Mouse (Mus musculus): ENCODE measurements around the gene Ube4b. TPM values are rescaled to one million over a fixed set of nuclear protein-coding genes. Genes with fewer than 3 reads are reported as not detected.

Gene Ube4b
- polyA plus RNA-seq, 1 experiment from 2014 or later = 82.8 TPM

GRCm38 (mm10) chr4:149424755-149425154 lies 1.8 kb downstream of the Ube4b start:
- H3K4me2 ChIP-seq (replicated peaks) = peak overlapping the region; percentile 76
- peak overlapping the region; percentile 93 for H3K9ac ChIP-seq
- H3K27ac ChIP-seq = no peak overlapping the region
- H3K27me3 ChIP-seq = no peaks in the 10 kb centered on the region
- ATAC-seq (ENCODE audit: low FRiP score) = no peak
- H3K36me3 ChIP-seq = no peaks in the 10 kb centered on the region
- peak overlapping the region; percentile 92 for H3K4me3 ChIP-seq
- peaks cover 19% of the 10 kb centered on the region for H3K4me1 ChIP-seq
- 2% methylated on average over 9 of the region's 9 CpGs for WGBS
- no peaks in the 10 kb centered on the region for H3K9me3 ChIP-seq (replicated peaks)

GRCm38 (mm10) chr4:149417854-149418365 lies 8.6 kb downstream of the Ube4b start:
- H3K4me1 ChIP-seq = peaks cover 36% of the 10 kb centered on the region
- H3K9me3 ChIP-seq (replicated peaks) = no peaks in the 10 kb centered on the region
- H3K27me3 ChIP-seq = no peaks in the 10 kb centered on the region
- no peaks in the 10 kb centered on the region for H3K36me3 ChIP-seq
- no peak overlapping the region for H3K9ac ChIP-seq
- no peak overlapping the region for H3K27ac ChIP-seq
- no peak for ATAC-seq (ENCODE audit: low FRiP score)
- H3K4me2 ChIP-seq (replicated peaks) = no peak overlapping the region
- H3K4me3 ChIP-seq = no peak overlapping the region
- 76% methylated on average over 5 of the region's 5 CpGs for WGBS

- WGBS = 86% methylated on average over 2 of the region's 2 CpGs
- no peak for ATAC-seq (ENCODE audit: low FRiP score)
- no peaks in the 10 kb centered on the region for H3K27me3 ChIP-seq
- no peaks in the 10 kb centered on the region for H3K36me3 ChIP-seq
- no peak overlapping the region for H3K4me3 ChIP-seq
- H3K27ac ChIP-seq = no peak overlapping the region
- peaks cover 35% of the 10 kb centered on the region for H3K4me1 ChIP-seq
- H3K4me2 ChIP-seq (replicated peaks) = no peak overlapping the region
- no peaks in the 10 kb centered on the region for H3K9me3 ChIP-seq (replicated peaks)
- no peak overlapping the region for H3K9ac ChIP-seq
Measured at GRCm38 (mm10) chr4:149416986-149417385, 9.6 kb downstream of the Ube4b start.

- H3K36me3 ChIP-seq = no peaks in the 10 kb centered on the region
- H3K9ac ChIP-seq = no peak overlapping the region
- 80% methylated on average over 10 of the region's 10 CpGs for WGBS
- peak overlapping the region; percentile 18; the same call in 1 of the 2 replicates for H3K27ac ChIP-seq
- no peaks in the 10 kb centered on the region for H3K27me3 ChIP-seq
- H3K9me3 ChIP-seq (replicated peaks) = no peaks in the 10 kb centered on the region
- no peak overlapping the region for H3K4me3 ChIP-seq
- ATAC-seq (ENCODE audit: low FRiP score) = no peak
- H3K4me2 ChIP-seq (replicated peaks) = no peak overlapping the region
- peaks cover 30% of the 10 kb centered on the region for H3K4me1 ChIP-seq
Measured at GRCm38 (mm10) chr4:149416417-149416816, 10.1 kb downstream of the Ube4b start.

DNA sequence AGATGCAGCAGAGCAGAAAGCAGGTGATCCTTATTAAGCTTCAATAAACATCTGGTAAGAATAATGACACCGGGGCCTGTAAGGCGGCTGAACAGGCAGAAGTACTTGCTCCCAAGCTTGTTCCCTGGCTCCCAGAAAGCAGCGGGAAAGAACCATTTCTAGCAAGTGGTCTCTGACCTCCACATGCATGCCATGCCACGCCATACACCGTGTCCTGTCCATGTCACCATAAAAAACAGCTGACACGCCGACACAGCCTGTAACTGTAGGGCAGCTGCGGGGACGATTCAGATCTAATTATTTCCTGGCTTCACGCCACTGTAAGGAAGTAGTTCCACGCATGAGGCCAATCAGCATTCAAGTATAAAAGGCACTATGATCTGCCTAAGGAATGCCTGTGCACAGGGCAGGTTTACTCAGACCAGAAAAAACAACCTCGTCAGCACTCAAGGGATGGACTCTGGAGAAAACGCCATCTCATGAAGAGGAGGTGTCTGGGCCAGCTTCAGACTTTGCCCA lies 10.8 kb downstream of the Ube4b start:
- no peaks in the 10 kb centered on the region for H3K27me3 ChIP-seq
- H3K27ac ChIP-seq = peak overlapping the region; percentile 18; the same call in 1 of the 2 replicates
- no peak overlapping the region for H3K9ac ChIP-seq
- no peaks in the 10 kb centered on the region for H3K9me3 ChIP-seq (replicated peaks)
- no peak for ATAC-seq (ENCODE audit: low FRiP score)
- H3K36me3 ChIP-seq = no peaks in the 10 kb centered on the region
- WGBS = 49% methylated on average over 13 of the region's 13 CpGs
- no peak overlapping the region for H3K4me3 ChIP-seq
- H3K4me1 ChIP-seq = peaks cover 26% of the 10 kb centered on the region
- no peak overlapping the region for H3K4me2 ChIP-seq (replicated peaks)

DNA sequence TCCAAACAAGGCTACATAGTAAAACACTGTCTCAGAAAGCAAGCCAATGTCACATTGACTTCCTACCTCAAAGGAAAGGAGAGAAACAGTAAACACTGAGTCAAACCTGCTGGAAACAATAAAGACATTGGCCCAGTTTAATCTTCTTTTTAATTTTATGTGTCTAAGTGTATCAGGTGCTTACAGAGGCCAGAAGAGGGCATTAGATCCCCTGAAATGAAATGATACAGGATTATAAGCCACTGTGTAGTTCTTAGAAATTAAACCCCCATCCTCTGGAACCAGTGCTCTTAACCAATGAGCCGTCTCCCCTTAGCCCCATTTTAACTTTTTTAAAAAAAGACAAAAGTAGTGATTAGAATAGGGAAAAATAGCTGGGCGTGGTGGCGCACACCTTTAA lies 12.3 kb downstream of the Ube4b start:
- 95% methylated on average over 3 of the region's 3 CpGs for WGBS
- H3K9me3 ChIP-seq (replicated peaks) = no peaks in the 10 kb centered on the region
- peaks cover 26% of the 10 kb centered on the region for H3K4me1 ChIP-seq
- no peak overlapping the region for H3K9ac ChIP-seq
- no peak for ATAC-seq (ENCODE audit: low FRiP score)
- no peak overlapping the region for H3K27ac ChIP-seq
- H3K4me2 ChIP-seq (replicated peaks) = no peak overlapping the region
- no peaks in the 10 kb centered on the region for H3K36me3 ChIP-seq
- H3K4me3 ChIP-seq = no peak overlapping the region
- H3K27me3 ChIP-seq = no peaks in the 10 kb centered on the region

- no peaks in the 10 kb centered on the region for H3K9me3 ChIP-seq (replicated peaks)
- H3K4me3 ChIP-seq = no peak overlapping the region
- H3K9ac ChIP-seq = no peak overlapping the region
- no peak for ATAC-seq (ENCODE audit: low FRiP score)
- no peaks in the 10 kb centered on the region for H3K27me3 ChIP-seq
- peaks cover 16% of the 10 kb centered on the region for H3K4me1 ChIP-seq
- no peak overlapping the region for H3K27ac ChIP-seq
- H3K36me3 ChIP-seq = 0 out of 2 replicates have a peak, but pooled peaks cover 2% of the 10 kb centered on the region
- 93% methylated on average over 4 of the region's 4 CpGs for WGBS
- no peak overlapping the region for H3K4me2 ChIP-seq (replicated peaks)
Measured at GRCm38 (mm10) chr4:149409759-149410158, 16.8 kb downstream of the Ube4b start.

DNA sequence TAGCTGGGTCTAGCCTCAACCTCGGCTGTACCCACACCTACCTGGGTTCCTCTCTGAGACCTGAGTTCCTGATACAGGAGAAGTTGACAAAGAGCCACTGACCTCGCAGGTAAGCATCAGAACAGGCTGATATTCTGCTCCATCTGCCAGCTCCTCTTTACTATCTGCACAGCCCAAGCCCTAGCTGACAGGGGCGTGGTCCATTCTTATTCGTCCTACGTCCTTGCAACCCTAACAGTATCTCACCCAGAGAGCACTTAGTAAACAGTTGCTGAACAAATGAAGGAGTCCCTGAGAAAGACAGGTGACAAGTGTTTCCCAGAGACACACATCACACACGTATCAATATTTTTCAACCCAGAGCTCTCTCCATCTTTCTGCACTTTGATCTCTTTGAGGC lies 18.2 kb downstream of the Ube4b start:
- Histone ChIP-seq H3K4me2 (replicated peaks) (no peak overlapping the region), H3K27ac (no peak overlapping the region), H3K9ac (no peak overlapping the region), H3K36me3 (0 out of 2 replicates have a peak, but pooled peaks cover 2% of the 10 kb centered on the region), H3K9me3 (replicated peaks) (no peaks in the 10 kb centered on the region), H3K27me3 (no peaks in the 10 kb centered on the region), H3K4me3 (no peak overlapping the region), H3K4me1 (peaks cover 29% of the 10 kb centered on the region)
- 93% methylated on average over 6 of the region's 6 CpGs for WGBS
- no peak for ATAC-seq (ENCODE audit: low FRiP score)

DNA sequence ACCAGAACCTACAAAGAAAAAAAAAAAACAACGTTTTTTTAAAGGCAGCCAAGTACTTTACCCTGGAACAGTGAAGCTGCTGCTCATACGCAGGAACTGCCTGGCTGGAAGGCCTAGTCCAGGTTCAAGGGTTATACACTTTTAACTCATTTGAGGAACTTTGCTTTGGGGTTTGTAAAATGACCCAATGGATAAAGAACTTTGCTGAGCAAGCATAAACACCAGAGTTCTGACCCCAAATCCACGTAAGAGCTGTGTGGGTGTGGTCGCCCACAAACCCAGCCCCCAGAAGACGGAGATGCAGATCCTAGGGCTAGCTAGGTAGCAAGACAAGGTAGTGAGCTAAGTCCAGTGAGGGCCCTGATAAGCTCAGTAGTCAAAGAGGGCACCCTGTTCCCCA lies 19.1 kb downstream of the Ube4b start:
- Histone ChIP-seq H3K4me3 (no peak overlapping the region), H3K9ac (no peak overlapping the region), H3K27me3 (no peaks in the 10 kb centered on the region), H3K4me1 (peaks cover 34% of the 10 kb centered on the region), H3K9me3 (replicated peaks) (no peaks in the 10 kb centered on the region), H3K36me3 (0 out of 2 replicates have a peak, but pooled peaks cover 2% of the 10 kb centered on the region), H3K27ac (no peak overlapping the region), H3K4me2 (replicated peaks) (no peak overlapping the region)
- 88% methylated on average over 5 of the region's 5 CpGs for WGBS
- ATAC-seq (ENCODE audit: low FRiP score) = no peak

DNA sequence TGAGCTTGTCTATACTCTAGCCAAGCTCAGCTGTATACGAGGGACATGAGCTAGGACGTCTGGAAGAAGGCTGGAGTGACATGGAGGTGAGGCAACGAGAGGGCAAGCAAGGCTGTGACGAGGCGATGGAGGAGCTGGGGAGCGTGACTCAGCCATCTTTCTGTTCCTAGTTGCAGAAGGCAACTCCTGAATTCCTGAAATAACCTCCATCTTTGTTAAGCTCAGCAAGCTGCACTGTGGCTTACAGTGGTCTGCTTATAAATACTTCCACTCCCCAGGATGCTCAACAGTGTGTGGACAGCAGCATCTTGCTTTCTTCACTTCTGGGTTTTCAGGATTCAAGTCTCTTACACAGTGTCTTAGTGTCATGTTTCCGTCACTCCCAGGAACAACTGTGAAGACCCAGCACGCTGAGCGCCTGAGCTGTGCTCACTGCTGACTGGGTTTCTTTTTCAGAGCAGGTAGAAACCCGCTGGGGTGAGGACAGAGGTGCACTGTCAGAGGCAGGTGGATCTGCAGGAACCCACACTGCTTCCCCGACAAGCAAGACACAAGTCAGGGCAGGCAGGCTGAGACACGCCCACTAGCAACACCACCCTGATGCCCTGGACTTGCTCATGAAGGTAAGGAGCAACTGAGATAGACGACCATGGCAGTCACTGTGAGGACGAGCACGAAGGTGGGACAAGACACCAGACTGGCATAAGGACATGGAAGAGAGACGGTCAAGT lies 20.7 kb downstream of the Ube4b start:
- ATAC-seq (ENCODE audit: low FRiP score) = no peak
- Histone ChIP-seq H3K4me3 (no peak overlapping the region), H3K4me1 (peaks cover 34% of the 10 kb centered on the region), H3K4me2 (replicated peaks) (no peak overlapping the region), H3K36me3 (0 out of 2 replicates have a peak, but pooled peaks cover 2% of the 10 kb centered on the region), H3K9me3 (replicated peaks) (no peaks in the 10 kb centered on the region), H3K27me3 (no peaks in the 10 kb centered on the region), H3K27ac (0 out of 2 replicates have a peak overlapping the region, but pooled peaks have one; percentile 3), H3K9ac (no peak overlapping the region)
- 78% methylated on average over 16 of the region's 16 CpGs for WGBS

DNA sequence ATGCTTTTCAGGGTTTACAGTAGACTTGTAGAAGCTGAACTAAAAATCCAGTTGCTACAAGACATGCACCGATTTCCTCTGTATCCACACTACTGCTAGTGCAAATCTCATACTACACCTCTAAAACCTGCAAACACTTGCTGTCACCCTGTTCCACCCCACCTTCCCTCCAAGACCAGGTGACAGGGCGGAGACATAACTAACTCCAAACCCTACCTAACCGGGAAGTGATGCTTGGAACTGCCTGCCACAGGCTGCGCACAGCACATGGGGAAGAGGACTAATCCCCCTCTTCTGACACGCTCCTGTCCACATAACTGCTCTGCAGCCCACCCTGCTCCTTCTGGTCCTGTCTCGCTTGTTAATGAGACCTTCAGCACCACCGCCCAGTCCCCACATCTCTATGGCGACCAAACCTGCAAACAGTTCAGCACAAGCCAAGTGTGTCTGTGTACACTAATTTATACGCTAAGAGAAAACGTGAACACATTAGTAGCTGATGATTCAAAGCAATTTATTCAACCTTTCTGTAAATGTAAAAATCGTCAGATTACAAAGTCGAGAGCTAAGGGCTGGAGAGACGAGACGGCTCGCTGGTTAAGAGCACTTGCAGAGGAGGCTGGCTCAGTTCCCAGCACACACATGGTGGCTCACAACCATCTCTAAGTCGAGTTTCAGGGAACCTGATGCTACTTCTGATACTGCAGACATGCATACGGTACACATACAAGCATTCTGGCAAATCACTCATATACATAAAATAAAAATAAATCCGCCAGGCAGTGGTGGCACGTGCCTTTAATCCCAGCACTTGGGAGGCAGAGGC lies 21.7 kb downstream of the Ube4b start:
- 0 out of 2 replicates have a peak, but pooled peaks cover 2% of the 10 kb centered on the region for H3K36me3 ChIP-seq
- H3K27me3 ChIP-seq = no peaks in the 10 kb centered on the region
- H3K4me2 ChIP-seq (replicated peaks) = no peak overlapping the region
- no peak overlapping the region for H3K9ac ChIP-seq
- no peak for ATAC-seq (ENCODE audit: low FRiP score)
- H3K27ac ChIP-seq = no peak overlapping the region
- H3K4me3 ChIP-seq = no peak overlapping the region
- no peaks in the 10 kb centered on the region for H3K9me3 ChIP-seq (replicated peaks)
- WGBS = 74% methylated on average over 19 of the region's 19 CpGs
- H3K4me1 ChIP-seq = peaks cover 34% of the 10 kb centered on the region

- no peak overlapping the region for H3K4me3 ChIP-seq
- H3K27ac ChIP-seq = no peak overlapping the region
- H3K36me3 ChIP-seq = peaks cover 8% of the 10 kb centered on the region
- H3K9ac ChIP-seq = no peak overlapping the region
- no peak overlapping the region for H3K4me2 ChIP-seq (replicated peaks)
- peaks cover 36% of the 10 kb centered on the region for H3K4me1 ChIP-seq
- H3K9me3 ChIP-seq (replicated peaks) = no peaks in the 10 kb centered on the region
- 47% methylated on average over 6 of the region's 6 CpGs for WGBS
- no peak for ATAC-seq (ENCODE audit: low FRiP score)
- no peaks in the 10 kb centered on the region for H3K27me3 ChIP-seq
Measured at GRCm38 (mm10) chr4:149403037-149403436, 23.5 kb downstream of the Ube4b start.

Data from hindbrain, embryonic 12.5 days (tissue).